Mouse (Mus musculus) ES-E14 (cell line): ENCODE data around the gene Ntn1.

Experiments used
- CHD2 ChIP-seq: IDR thresholded peaks from 2 replicates; pipeline ENCODE4 v1.6.1; 2014; ENCODE audit warnings: mild to moderate bottlenecking, low read depth, low read length, inconsistent platforms
- HCFC1 ChIP-seq: IDR thresholded peaks from 2 replicates; pipeline ENCODE4 v1.6.1; 2012; ENCODE audit warnings: low read length, inconsistent platforms, borderline replicate concordance; ENCODE audit not compliant: insufficient read depth
- MAFK ChIP-seq: IDR thresholded peaks from 2 replicates; pipeline ENCODE4 v1.6.1; 2014; ENCODE audit warnings: mild to moderate bottlenecking, low read depth, low read length, inconsistent platforms; ENCODE audit not compliant: insufficient read depth
- ZC3H11A ChIP-seq: IDR thresholded peaks from 2 replicates; pipeline ENCODE4 v1.6.1; 2012; ENCODE audit warnings: low read depth, mild to moderate bottlenecking, inconsistent platforms, low read length, borderline replicate concordance
- ZNF384 ChIP-seq: IDR thresholded peaks from 2 replicates; pipeline ENCODE4 v1.6.1; 2012; ENCODE audit warnings: low read depth, low read length, inconsistent platforms

- TF ChIP-seq ZC3H11A: no peak
- TF ChIP-seq CHD2: no peak
- no peak for TF ChIP-seq MAFK
- no peak for TF ChIP-seq ZNF384
- TF ChIP-seq HCFC1: no peak
Measured at GRCm38 (mm10) chr11:68341111-68342002, 59.3 kb downstream of the Ntn1 start.
